Mouse (Mus musculus) lung, postnatal 25 days (tissue): ENCODE measurements at regions not wholly inside any gene's neighbourhood (a gene's known extent, or its start where the extent isn't known, plus 50 kb on each side); places are given as distances from the start of the nearest gene placed in this dataset.
A peak's percentile ranks its signal among the peaks of the same experiment; 100 is the strongest.

ENCODE experiments used
- DNase-seq: peaks from one replicate; pipeline ENCODE4 v3.0.0; 2022; ENCODE audit warnings: low spot score

GRCm38 (mm10) chr13:60237091-60237490 is 59.9 kb upstream of the Gas1 start:
- DNase-seq, result no peak

DNA sequence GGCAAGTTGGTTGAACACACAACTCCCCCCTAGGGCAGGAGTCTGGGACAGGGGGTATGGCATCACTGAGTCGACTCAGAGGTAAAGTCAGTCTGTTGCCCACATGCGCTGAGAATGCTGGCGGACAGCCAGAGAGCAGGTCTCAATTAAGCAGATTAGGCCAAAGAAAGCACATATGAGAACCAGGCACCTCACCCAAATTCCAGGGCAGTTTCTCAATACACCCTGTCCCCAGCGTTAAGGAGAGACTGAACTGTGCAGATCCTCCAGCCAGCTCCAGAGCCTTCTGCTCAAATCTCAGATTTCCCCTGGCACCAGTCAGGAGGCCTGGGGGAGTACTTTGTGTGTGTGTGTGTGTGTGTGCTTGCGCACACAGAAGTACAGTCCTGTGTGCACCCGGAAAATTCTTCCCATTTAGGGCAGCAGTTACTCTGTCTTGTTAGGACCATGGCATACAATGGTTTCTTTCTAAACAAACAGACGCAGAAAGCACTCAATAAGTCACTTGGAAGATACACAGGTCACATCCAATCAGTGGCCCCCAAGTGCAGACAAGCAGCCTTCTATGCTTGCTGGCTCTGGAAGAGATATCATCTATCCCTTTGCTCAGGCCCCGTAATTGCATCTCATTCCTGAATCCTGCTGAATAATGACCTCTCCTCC is 65.4 kb upstream of the Gas1 start:
- no peak for DNase-seq

GRCm38 (mm10) chr13:60243110-60243481 is 65.9 kb upstream of the Gas1 start:
- DNase-seq, result no peak

GRCm38 (mm10) chr13:60255162-60255561 is 78.0 kb upstream of the Gas1 start:
- no peak for DNase-seq

DNA sequence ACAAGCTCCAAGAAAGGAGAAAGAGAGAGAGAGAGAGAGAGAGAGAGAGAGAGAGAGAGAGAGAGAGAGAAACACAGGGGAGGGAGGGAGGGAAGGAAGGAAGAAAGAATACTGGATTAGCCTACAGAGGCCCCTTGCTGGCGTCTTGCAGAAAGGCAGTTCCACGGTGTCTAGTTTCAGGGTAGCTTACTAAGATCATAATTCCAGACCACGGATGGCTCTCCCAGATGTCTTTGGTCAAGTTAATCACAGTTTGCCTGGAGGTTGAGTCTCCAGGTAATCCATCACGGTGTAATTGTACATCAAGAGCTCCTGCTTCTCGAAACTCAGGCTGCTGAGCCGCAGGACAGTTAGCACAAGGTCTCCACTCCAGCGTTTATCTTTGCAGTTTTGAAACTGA is 78.5 kb upstream of the Gas1 start:
- no peak for DNase-seq

GRCm38 (mm10) chr13:60256997-60257396 is 79.8 kb upstream of the Gas1 start:
- DNase-seq, result no peak

GRCm38 (mm10) chr13:60257878-60258277 is 80.7 kb upstream of the Gas1 start:
- no peak for DNase-seq

DNA sequence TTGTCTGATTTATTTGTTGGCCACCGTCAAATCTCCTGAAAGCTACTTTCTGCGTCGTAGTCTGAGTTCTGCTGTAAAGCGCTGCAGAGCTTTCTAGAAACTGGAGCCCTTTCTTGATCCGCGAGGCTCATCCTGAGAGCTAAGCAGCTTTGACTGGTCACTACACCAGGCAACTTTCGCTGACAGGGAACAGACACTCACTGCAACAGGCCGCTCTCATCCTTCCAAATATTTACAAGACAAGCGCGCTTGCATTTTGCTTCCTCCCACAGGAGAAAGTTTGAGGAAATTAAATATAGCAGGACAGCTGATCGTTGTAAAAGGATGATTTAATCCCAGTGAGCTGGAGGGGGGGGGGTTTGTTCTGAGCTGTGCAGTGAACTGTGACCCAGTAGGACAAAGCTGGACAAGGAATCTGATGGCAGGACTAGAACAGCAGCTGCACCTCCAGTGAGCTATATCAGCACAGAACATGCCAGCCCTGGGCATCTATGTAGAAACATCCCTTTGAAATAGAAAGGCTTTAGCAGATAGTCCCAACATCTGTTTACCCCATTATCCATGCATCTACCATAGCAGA is 85.4 kb upstream of the Gas1 start:
- DNase-seq, result no peak

GRCm38 (mm10) chr13:60264504-60264903 is 87.3 kb upstream of the Gas1 start:
- no peak for DNase-seq

GRCm38 (mm10) chr13:60267557-60267956 is 90.4 kb upstream of the Gas1 start:
- DNase-seq, result peak; percentile 37

GRCm38 (mm10) chr13:60268256-60268655 is 91.1 kb upstream of the Gas1 start:
- DNase-seq, result no peak

- no peak for DNase-seq
These were observed 92.3 kb upstream of the Gas1 start for GRCm38 (mm10) chr13:60269406-60269841.

DNA sequence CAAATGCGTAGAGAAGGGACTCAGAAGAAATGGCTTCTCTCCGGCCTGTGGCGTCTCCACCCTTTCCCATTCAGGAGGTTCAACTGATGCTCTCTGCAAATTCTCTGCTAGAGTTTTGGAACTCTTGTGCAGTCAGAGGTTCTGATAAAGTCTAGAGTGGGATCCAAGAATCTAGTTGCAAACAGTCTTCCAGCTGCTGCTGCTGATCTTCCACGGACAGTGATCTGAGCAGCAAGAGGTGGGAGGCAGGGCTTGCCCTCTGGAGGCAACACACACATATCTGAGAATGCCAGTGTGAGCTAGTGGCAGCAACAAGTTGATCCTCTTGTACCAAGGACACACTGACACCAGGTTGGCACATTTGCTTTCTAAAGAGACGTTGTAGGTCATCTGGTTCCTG is 93.4 kb upstream of the Gas1 start:
- no peak for DNase-seq

DNA sequence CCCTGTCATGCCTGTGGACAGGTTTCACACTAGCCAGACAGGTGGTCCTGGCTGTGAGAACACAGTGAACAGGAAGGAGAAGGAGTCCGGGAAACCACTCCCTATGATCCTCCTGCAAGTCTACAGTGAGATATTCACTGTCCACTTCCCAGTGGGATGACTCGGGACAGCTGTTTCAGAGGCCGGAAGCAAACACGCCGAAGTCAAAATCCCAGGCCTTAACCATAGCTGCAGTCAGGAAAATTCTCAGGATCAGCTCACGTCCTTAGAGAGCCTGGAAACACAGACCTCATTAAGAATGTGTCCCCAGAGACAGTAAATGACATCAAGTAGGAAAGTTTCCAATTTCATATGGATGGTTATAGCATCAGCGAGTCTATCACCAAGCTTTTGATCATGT is 96.2 kb upstream of the Gas1 start:
- DNase-seq, result no peak

- no peak for DNase-seq
These were observed 105.5 kb upstream of the Gas1 start for GRCm38 (mm10) chr13:60282543-60283251.

- no peak for DNase-seq
These were observed 109.5 kb upstream of the Gas1 start for GRCm38 (mm10) chr13:60286525-60287224.

DNA sequence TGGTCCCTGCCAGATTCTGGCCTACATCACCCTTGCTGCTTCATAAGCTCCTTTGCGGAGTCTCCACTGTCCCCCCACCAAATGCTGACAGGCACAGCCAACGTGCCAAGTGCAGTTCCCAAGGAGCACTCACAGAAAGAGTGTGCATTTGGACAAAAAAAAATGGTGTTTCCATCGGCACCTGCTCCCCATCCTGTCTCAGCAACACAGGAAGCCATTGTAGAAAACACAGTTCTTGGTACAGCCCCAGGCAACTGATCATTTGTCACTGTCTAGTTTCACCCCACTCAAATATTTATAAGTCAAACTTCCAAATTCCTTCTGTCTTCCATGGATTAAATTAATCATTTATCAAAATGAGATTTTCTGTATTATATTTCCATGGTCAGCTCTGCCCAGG is 112.5 kb upstream of the Gas1 start:
- DNase-seq, result no peak

GRCm38 (mm10) chr13:60290820-60291219 is 113.7 kb upstream of the Gas1 start:
- no peak for DNase-seq

- peak; percentile 28 for DNase-seq
These were observed 114.2 kb upstream of the Gas1 start for GRCm38 (mm10) chr13:60291344-60291743.

DNA sequence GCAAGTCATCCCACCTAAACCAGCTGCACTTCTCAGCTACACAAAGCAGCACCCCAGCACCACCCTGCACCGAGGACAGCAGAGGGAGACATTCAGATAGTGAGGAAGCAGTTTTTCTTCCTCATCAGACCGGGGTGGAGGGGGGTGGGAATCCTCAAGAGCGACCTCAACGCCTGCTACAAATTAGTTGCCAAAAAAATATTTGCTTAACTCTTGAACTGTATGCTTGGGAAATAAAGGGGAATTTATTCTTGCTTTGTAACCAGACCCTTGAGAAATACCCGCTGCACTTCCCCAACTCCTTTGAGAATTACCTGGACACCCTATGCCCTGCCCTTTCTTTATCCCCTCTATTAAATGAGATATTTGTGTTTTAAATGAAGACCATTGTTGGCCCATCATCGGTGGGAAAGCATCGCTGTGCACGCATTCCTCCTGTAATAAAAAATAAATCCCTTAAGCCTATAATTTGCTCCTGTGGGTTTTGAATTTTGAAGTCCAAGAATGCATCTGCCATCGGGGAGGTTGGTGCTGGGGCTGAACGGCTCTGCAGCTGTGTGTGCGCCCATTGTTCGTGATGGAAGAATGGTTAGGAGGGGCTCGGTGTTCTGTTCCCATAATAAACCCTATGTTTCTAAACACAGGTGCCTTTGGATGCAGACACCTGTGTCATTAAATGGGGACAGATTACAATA is 119.2 kb upstream of the Gas1 start:
- DNase-seq, result no peak

- no peak for DNase-seq
These were observed 119.7 kb upstream of the Gas1 start for GRCm38 (mm10) chr13:60296896-60297275.

DNA sequence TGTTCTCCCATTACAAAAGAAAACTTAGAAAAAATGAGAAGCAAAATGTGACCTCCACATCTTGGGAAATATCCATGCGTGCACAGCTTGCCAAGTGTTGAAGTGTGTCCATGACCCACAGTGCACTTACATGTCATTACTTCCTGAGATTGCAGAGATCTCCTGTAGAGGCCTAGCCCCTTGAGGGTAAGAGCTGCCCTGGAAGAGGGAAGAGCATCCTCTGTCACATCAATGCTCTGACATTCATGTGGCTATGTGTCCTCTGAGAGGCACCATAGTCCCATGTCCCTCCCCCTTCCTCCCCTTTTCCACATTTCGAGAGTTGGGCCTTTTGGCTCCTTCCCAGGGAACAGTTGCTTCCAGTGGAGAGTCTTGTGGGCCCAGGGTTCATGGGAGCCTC is 121.4 kb upstream of the Gas1 start:
- no peak for DNase-seq
